Mouse (Mus musculus): ENCODE measurements around the gene 9130213A22Rik. TPM values are rescaled to one million over a fixed set of nuclear protein-coding genes. Genes with fewer than 3 reads are reported as not detected.

Gene 9130213A22Rik
- total and polyA plus RNA-seq, 3 experiments = 0.25 to 1.4 (median 0.82) TPM

DNA sequence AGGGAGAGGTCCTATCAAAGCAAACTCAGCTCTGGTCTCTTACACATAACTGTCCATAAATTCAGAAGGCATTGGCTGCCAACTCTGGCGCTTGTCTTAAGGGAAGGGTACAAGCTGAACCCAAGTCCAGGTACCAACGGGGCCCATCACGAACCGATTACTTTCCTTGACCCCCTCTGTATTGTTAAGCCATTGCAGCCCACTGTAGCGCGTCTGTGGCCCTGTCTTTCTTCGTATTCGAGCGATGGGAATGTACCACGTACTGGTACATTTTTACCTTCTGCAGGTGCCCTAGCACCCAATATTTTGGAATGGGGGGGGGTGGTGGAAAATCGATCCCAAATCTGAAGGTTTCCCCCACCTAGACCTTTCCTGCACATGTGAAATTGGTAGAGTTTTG lies 50.2 kb downstream of the 9130213A22Rik start:
- no peaks in the 10 kb centered on the region for H3K36me3 ChIP-seq (replicated peaks)
- DNase-seq (ENCODE audit: low spot score) (no peak), ATAC-seq (ENCODE audit: extremely low read depth, insufficient number of reproducible peaks, low FRiP score, poor library complexity, severe bottlenecking) (no peak)
- H3K4me1 ChIP-seq (ENCODE audit: insufficient read depth, low read depth, low read length) = peaks cover 52% of the 10 kb centered on the region
- no peaks in the 10 kb centered on the region for H3K27me3 ChIP-seq (ENCODE audit: insufficient read depth, low read length)
- H3K4me3 ChIP-seq (ENCODE audit: low read depth, low read length) = peak overlapping the region; percentile 61; the same call in 1 of the 2 replicates
- H3K9me3 ChIP-seq (replicated peaks) = no peaks in the 10 kb centered on the region
- TF ChIP-seq POLR2AphosphoS5 (IDR thresholded peaks at IDR 0.05; ENCODE audit: insufficient replicate concordance, low read depth, low read length) (no peak), TAL1 (conservative IDR thresholded peaks at IDR 0.05; ENCODE audit: low read depth, low read length) (no peak), GATA1 (IDR thresholded peaks at IDR 0.05; ENCODE audit: borderline replicate concordance, low read length) (no peak), CTCF (IDR thresholded peaks at IDR 0.05; ENCODE audit: low read depth, low read length) (no peak), GATA2 (IDR thresholded peaks at IDR 0.05; ENCODE audit: borderline replicate concordance, low read depth, low read length) (no peak)

DNA sequence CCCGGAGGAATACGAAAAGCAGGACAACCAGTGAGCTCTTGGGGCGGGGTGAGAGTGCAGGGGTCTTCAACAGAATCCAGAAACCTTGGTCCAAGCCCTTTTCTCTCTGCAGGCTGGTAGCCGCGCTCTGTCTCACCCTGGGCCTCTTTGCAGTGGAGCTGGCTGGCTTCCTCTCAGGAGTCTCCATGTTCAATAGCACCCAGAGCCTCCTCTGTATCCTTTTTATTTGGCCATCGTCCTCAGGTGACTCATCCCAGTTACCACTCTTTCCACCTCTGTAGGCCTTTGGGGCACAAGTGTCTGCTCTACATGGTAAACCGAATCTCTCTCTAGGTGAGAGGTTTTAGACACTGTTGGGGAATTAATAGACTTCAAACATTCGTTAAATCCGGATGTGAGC lies 51.1 kb downstream of the 9130213A22Rik start:
- no peak for DNase-seq (ENCODE audit: low spot score)
- no peaks in the 10 kb centered on the region for H3K36me3 ChIP-seq (replicated peaks)
- no peaks in the 10 kb centered on the region for H3K9me3 ChIP-seq (replicated peaks)
- TF ChIP-seq TAL1 (conservative IDR thresholded peaks at IDR 0.05; ENCODE audit: low read depth, low read length) (no peak), GATA1 (IDR thresholded peaks at IDR 0.05; ENCODE audit: borderline replicate concordance, low read length) (no peak), GATA2 (IDR thresholded peaks at IDR 0.05; ENCODE audit: borderline replicate concordance, low read depth, low read length) (no peak)
- peak overlapping the region; percentile 80 for H3K4me3 ChIP-seq (ENCODE audit: low read depth, low read length)
- no peaks in the 10 kb centered on the region for H3K27me3 ChIP-seq (ENCODE audit: insufficient read depth, low read length)
- no peak for ATAC-seq (ENCODE audit: extremely low read depth, insufficient number of reproducible peaks, low FRiP score, poor library complexity, severe bottlenecking)
- H3K4me1 ChIP-seq (ENCODE audit: insufficient read depth, low read depth, low read length) = peaks cover 56% of the 10 kb centered on the region

DNA sequence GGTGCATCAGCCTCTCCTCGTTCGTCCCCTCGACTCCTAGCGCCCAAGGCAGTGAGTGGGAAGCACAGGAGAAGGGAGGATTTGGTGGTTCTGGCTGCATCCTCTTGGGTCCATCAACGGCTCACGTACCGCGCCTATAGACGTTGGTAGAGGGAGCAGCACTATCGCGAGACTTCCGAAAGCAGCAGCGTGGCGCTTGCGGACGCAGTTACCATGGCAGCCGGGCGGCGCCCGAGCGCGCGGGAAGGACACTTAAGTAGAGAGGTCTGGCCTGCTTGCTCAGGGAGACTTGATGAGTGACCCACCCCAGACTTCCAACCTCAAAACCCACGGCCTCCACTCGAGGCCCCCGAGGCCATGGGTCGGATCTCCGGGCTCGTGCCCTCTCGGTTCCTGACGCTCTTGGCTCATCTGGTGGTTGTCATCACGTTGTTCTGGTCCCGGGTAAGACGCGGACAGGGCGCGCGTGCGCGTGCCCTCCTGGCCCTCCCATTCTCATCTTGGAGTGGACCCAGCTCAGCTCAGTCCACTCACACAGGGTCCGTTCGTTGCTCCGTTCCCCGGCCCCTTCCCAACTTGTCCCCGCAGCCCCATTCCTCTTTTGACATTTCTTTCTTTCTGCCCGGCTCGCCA lies 51.7 kb downstream of the 9130213A22Rik start, which contains the start of gene Tmem107:
Tmem107 (plus strand) TSS at position 217 of the 633 bp plus-strand sequence.
- Histone ChIP-seq H3K36me3 (replicated peaks) (no peaks in the 10 kb centered on the region), H3K4me1 (ENCODE audit: insufficient read depth, low read depth, low read length) (peaks cover 56% of the 10 kb centered on the region), H3K27me3 (ENCODE audit: insufficient read depth, low read length) (no peaks in the 10 kb centered on the region), H3K4me3 (ENCODE audit: low read depth, low read length) (peak within 1 kb of the TSS; percentile 80), H3K9me3 (replicated peaks) (no peaks in the 10 kb centered on the region)
- ATAC-seq (ENCODE audit: extremely low read depth, insufficient number of reproducible peaks, low FRiP score, poor library complexity, severe bottlenecking) (no peak; the same call in 1 of the 2 replicates), DNase-seq (ENCODE audit: low spot score) (peak; percentile 67)
- TF ChIP-seq POLR2AphosphoS5 (IDR thresholded peaks at IDR 0.05; ENCODE audit: insufficient replicate concordance, low read depth, low read length) (no peak), CTCF (IDR thresholded peaks at IDR 0.05; ENCODE audit: low read depth, low read length) (no peak), GATA2 (IDR thresholded peaks at IDR 0.05; ENCODE audit: borderline replicate concordance, low read depth, low read length) (no peak), TAL1 (conservative IDR thresholded peaks at IDR 0.05; ENCODE audit: low read depth, low read length) (no peak), GATA1 (IDR thresholded peaks at IDR 0.05; ENCODE audit: borderline replicate concordance, low read length) (no peak)

DNA sequence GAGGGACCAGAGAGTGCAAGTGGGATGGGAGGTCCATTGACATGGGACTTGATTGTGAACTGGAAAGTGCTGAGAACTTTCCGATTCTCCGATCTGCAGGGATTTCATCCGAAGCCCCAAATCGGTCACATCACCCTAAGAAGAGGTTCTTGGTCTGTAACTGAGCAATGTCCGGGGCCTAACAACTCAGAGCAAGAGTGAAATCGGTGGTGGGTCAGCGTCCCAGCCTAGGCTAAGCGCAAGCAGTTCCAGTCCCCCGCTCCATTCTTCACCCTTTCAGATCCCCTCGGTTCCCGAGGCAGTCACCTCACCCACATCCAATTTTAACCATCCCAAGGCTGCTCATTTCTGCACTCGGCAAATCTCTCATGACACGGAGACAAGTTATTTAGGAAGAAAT lies 52.3 kb downstream of the 9130213A22Rik start:
- TF ChIP-seq POLR2AphosphoS5 (IDR thresholded peaks at IDR 0.05; ENCODE audit: insufficient replicate concordance, low read depth, low read length) (no peak), CTCF (IDR thresholded peaks at IDR 0.05; ENCODE audit: low read depth, low read length) (no peak), GATA1 (IDR thresholded peaks at IDR 0.05; ENCODE audit: borderline replicate concordance, low read length) (no peak), TAL1 (conservative IDR thresholded peaks at IDR 0.05; ENCODE audit: low read depth, low read length) (no peak), GATA2 (IDR thresholded peaks at IDR 0.05; ENCODE audit: borderline replicate concordance, low read depth, low read length) (no peak)
- H3K36me3 ChIP-seq (replicated peaks) = no peaks in the 10 kb centered on the region
- ATAC-seq (ENCODE audit: extremely low read depth, insufficient number of reproducible peaks, low FRiP score, poor library complexity, severe bottlenecking) (no peak), DNase-seq (ENCODE audit: low spot score) (no peak)
- no peaks in the 10 kb centered on the region for H3K27me3 ChIP-seq (ENCODE audit: insufficient read depth, low read length)
- H3K4me1 ChIP-seq (ENCODE audit: insufficient read depth, low read depth, low read length) = peaks cover 56% of the 10 kb centered on the region
- H3K9me3 ChIP-seq (replicated peaks) = no peaks in the 10 kb centered on the region
- H3K4me3 ChIP-seq (ENCODE audit: low read depth, low read length) = peak overlapping the region; percentile 80

Other genes starting within 250 kb of the 9130213A22Rik start
Only the 20 nearest of the 23 such genes appear.
- gene Odf4, start 195.5 kb downstream of the 9130213A22Rik start, total RNA-seq (2014; fragmentation: Nextera tagmentation) = not detected in 2 replicates
- gene Odf4, start 195.5 kb downstream of the 9130213A22Rik start, total RNA-seq (2017) = not detected in 2 replicates
- not detected in 2 replicates for gene Odf4, start 195.5 kb downstream of the 9130213A22Rik start, polyA plus RNA-seq (2012)
- gene Arhgef15, start 165.1 kb downstream of the 9130213A22Rik start, total RNA-seq (2014; fragmentation: Nextera tagmentation) = not detected in 2 replicates
- 0.12 and 0.22 TPM in 2 replicates for gene Arhgef15, start 165.1 kb downstream of the 9130213A22Rik start, total RNA-seq (2017)
- not detected in 2 replicates for gene Arhgef15, start 165.1 kb downstream of the 9130213A22Rik start, polyA plus RNA-seq (2012)
- 5.2 and 5.8 TPM in 2 replicates for gene Slc25a35, start 154.5 kb downstream of the 9130213A22Rik start, total RNA-seq (2014; fragmentation: Nextera tagmentation)
- 0.93 and 1.1 TPM in 2 replicates for gene Slc25a35, start 154.5 kb downstream of the 9130213A22Rik start, total RNA-seq (2017)
- 1.2 and 1.3 TPM in 2 replicates for gene Slc25a35, start 154.5 kb downstream of the 9130213A22Rik start, polyA plus RNA-seq (2012)
- gene Rangrf, start 147.4 kb downstream of the 9130213A22Rik start, total RNA-seq (2014; fragmentation: Nextera tagmentation) = 16.1 and 21.8 TPM in 2 replicates
- 16.2 and 18.4 TPM in 2 replicates for gene Rangrf, start 147.4 kb downstream of the 9130213A22Rik start, total RNA-seq (2017)
- 7.8 and 8.1 TPM in 2 replicates for gene Rangrf, start 147.4 kb downstream of the 9130213A22Rik start, polyA plus RNA-seq (2012)
- gene Pfas, start 114.1 kb downstream of the 9130213A22Rik start, total RNA-seq (2014; fragmentation: Nextera tagmentation) = 83.4 and 107 TPM in 2 replicates
- 34.4 and 36.2 TPM in 2 replicates for gene Pfas, start 114.1 kb downstream of the 9130213A22Rik start, total RNA-seq (2017)
- 41.3 and 62.8 TPM in 2 replicates for gene Pfas, start 114.1 kb downstream of the 9130213A22Rik start, polyA plus RNA-seq (2012)
- 83.8 and 96.5 TPM in 2 replicates for gene Ctc1, start 106.7 kb downstream of the 9130213A22Rik start, total RNA-seq (2014; fragmentation: Nextera tagmentation)
- gene Ctc1, start 106.7 kb downstream of the 9130213A22Rik start, total RNA-seq (2017) = 15.2 and 19.9 TPM in 2 replicates
- 73.4 and 104 TPM in 2 replicates for gene Ctc1, start 106.7 kb downstream of the 9130213A22Rik start, polyA plus RNA-seq (2012)
- 176 and 241 TPM in 2 replicates for gene Aurkb, start 76.9 kb downstream of the 9130213A22Rik start, total RNA-seq (2014; fragmentation: Nextera tagmentation)
- 117 and 133 TPM in 2 replicates for gene Aurkb, start 76.9 kb downstream of the 9130213A22Rik start, total RNA-seq (2017)
- 296 TPM in 2 replicates for gene Aurkb, start 76.9 kb downstream of the 9130213A22Rik start, polyA plus RNA-seq (2012)
- 5.3 and 6.4 TPM in 2 replicates for gene Borcs6, start 62.9 kb downstream of the 9130213A22Rik start, total RNA-seq (2014; fragmentation: Nextera tagmentation)
- gene Borcs6, start 62.9 kb downstream of the 9130213A22Rik start, total RNA-seq (2017) = 6.1 and 8.2 TPM in 2 replicates
- 25.9 and 37.4 TPM in 2 replicates for gene Borcs6, start 62.9 kb downstream of the 9130213A22Rik start, polyA plus RNA-seq (2012)
- gene Tmem107, start 51.8 kb downstream of the 9130213A22Rik start, total RNA-seq (2014; fragmentation: Nextera tagmentation) = 28.3 and 38.2 TPM in 2 replicates
- 17.2 and 34.2 TPM in 2 replicates for gene Tmem107, start 51.8 kb downstream of the 9130213A22Rik start, total RNA-seq (2017)
- 70.8 and 77.9 TPM in 2 replicates for gene Tmem107, start 51.8 kb downstream of the 9130213A22Rik start, polyA plus RNA-seq (2012)
- gene Vamp2, start 34.1 kb downstream of the 9130213A22Rik start, total RNA-seq (2014; fragmentation: Nextera tagmentation) = 98.4 and 104 TPM in 2 replicates
- gene Vamp2, start 34.1 kb downstream of the 9130213A22Rik start, total RNA-seq (2017) = 4.4 and 5.8 TPM in 2 replicates
- 31.8 and 32.8 TPM in 2 replicates for gene Vamp2, start 34.1 kb downstream of the 9130213A22Rik start, polyA plus RNA-seq (2012)
- 55.2 and 55.5 TPM in 2 replicates for gene Per1, start 27.4 kb downstream of the 9130213A22Rik start, total RNA-seq (2014; fragmentation: Nextera tagmentation)
- gene Per1, start 27.4 kb downstream of the 9130213A22Rik start, total RNA-seq (2017) = 8.9 TPM in 2 replicates
- gene Per1, start 27.4 kb downstream of the 9130213A22Rik start, polyA plus RNA-seq (2012) = 40.6 TPM in 2 replicates
- gene Hes7, start 2.2 kb downstream of the 9130213A22Rik start, total RNA-seq (2014; fragmentation: Nextera tagmentation) = 0.53 TPM in 1 of 2 replicates, not detected in the other
- 0.22 TPM in 1 of 2 replicates, not detected in the other for gene Hes7, start 2.2 kb downstream of the 9130213A22Rik start, total RNA-seq (2017)
- 1.2 and 2.0 TPM in 2 replicates for gene Hes7, start 2.2 kb downstream of the 9130213A22Rik start, polyA plus RNA-seq (2012)
- gene Aloxe3, start 3.3 kb upstream of the 9130213A22Rik start, total RNA-seq (2014; fragmentation: Nextera tagmentation) = 1.3 TPM in 1 of 2 replicates, not detected in the other
- 0.16 TPM in 1 of 2 replicates, not detected in the other for gene Aloxe3, start 3.3 kb upstream of the 9130213A22Rik start, total RNA-seq (2017)
- gene Aloxe3, start 3.3 kb upstream of the 9130213A22Rik start, polyA plus RNA-seq (2012) = 0.01 TPM in 1 of 2 replicates, not detected in the other
- gene Alox12b, start 34.4 kb upstream of the 9130213A22Rik start, total RNA-seq (2014; fragmentation: Nextera tagmentation) = not detected in 2 replicates
- gene Alox12b, start 34.4 kb upstream of the 9130213A22Rik start, total RNA-seq (2017) = not detected in 2 replicates
- gene Alox12b, start 34.4 kb upstream of the 9130213A22Rik start, polyA plus RNA-seq (2012) = not detected in 2 replicates
- not detected in 2 replicates for gene Alox8, start 75.3 kb upstream of the 9130213A22Rik start, total RNA-seq (2014; fragmentation: Nextera tagmentation)
- 0.06 and 0.49 TPM in 2 replicates for gene Alox8, start 75.3 kb upstream of the 9130213A22Rik start, total RNA-seq (2017)
- gene Alox8, start 75.3 kb upstream of the 9130213A22Rik start, polyA plus RNA-seq (2012) = not detected in 2 replicates
- not detected in 2 replicates for gene Gucy2e, start 114.4 kb upstream of the 9130213A22Rik start, total RNA-seq (2014; fragmentation: Nextera tagmentation)
- 0.05 and 0.06 TPM in 2 replicates for gene Gucy2e, start 114.4 kb upstream of the 9130213A22Rik start, total RNA-seq (2017)
- gene Gucy2e, start 114.4 kb upstream of the 9130213A22Rik start, polyA plus RNA-seq (2012) = not detected in 2 replicates
- 30.3 and 42.0 TPM in 2 replicates for gene Cntrob, start 201.2 kb upstream of the 9130213A22Rik start, total RNA-seq (2014; fragmentation: Nextera tagmentation)
- gene Cntrob, start 201.2 kb upstream of the 9130213A22Rik start, total RNA-seq (2017) = 19.2 and 26.0 TPM in 2 replicates
- gene Cntrob, start 201.2 kb upstream of the 9130213A22Rik start, polyA plus RNA-seq (2012) = 30.8 and 35.4 TPM in 2 replicates
- 138 and 139 TPM in 2 replicates for gene Trappc1, start 201.4 kb upstream of the 9130213A22Rik start, total RNA-seq (2014; fragmentation: Nextera tagmentation)
- gene Trappc1, start 201.4 kb upstream of the 9130213A22Rik start, total RNA-seq (2017) = 116 and 127 TPM in 2 replicates
- 7.4 and 10.1 TPM in 2 replicates for gene Trappc1, start 201.4 kb upstream of the 9130213A22Rik start, polyA plus RNA-seq (2012)
- 0.58 and 1.2 TPM in 2 replicates for gene Kcnab3, start 203.7 kb upstream of the 9130213A22Rik start, total RNA-seq (2014; fragmentation: Nextera tagmentation)
- 0.60 and 0.64 TPM in 2 replicates for gene Kcnab3, start 203.7 kb upstream of the 9130213A22Rik start, total RNA-seq (2017)
- gene Kcnab3, start 203.7 kb upstream of the 9130213A22Rik start, polyA plus RNA-seq (2012) = 0.27 and 0.33 TPM in 2 replicates
- gene Rnf227, start 217.9 kb upstream of the 9130213A22Rik start, total RNA-seq (2014; fragmentation: Nextera tagmentation) = not detected in 2 replicates
- 0.06 and 0.11 TPM in 2 replicates for gene Rnf227, start 217.9 kb upstream of the 9130213A22Rik start, total RNA-seq (2017)
- gene Rnf227, start 217.9 kb upstream of the 9130213A22Rik start, polyA plus RNA-seq (2012) = not detected in 2 replicates